Mouse (Mus musculus) kidney, postnatal 0 days (tissue): ENCODE measurements around the gene Med20. TPM values are rescaled to one million over a fixed set of nuclear protein-coding genes. Genes with fewer than 3 reads are reported as not detected.

Experiments
- ATAC-seq: fragments of 200-750 bp; cut with Nextera tagmentation; replicated peaks from 2 replicates; pipeline ENCODE4 v1.8.0; 2017; ENCODE audit warnings: low read depth, moderate number of reproducible peaks, moderate TSS enrichment, moderate library complexity; ENCODE audit not compliant: low FRiP score
- DNase-seq: peaks from one replicate; pipeline ENCODE4 v3.0.0-alpha.2; 2016; ENCODE audit warnings: low spot score
- H3K27ac ChIP-seq: fragments of 300-500 bp; sonication (generic); 2 replicates; pipeline ENCODE4 v1.5.1; 2014; ENCODE audit warnings: mild to moderate bottlenecking
- H3K27me3 ChIP-seq: fragments of 300-500 bp; sonication (generic); 2 replicates; pipeline ENCODE4 v1.6.1; 2014; ENCODE audit warnings: low read length, mixed read lengths; ENCODE audit not compliant: insufficient read depth
- H3K36me3 ChIP-seq: fragments of 300-500 bp; sonication (generic); 2 replicates; pipeline ENCODE4 v1.6.1; 2014; ENCODE audit warnings: low read length, mixed read lengths; ENCODE audit not compliant: insufficient read depth
- H3K4me1 ChIP-seq: fragments of 300-500 bp; sonication (generic); replicated peaks from 2 replicates; pipeline ENCODE4 v1.6.1; 2014; ENCODE audit warnings: antibody characterized with exemption, low read length, mixed read lengths; ENCODE audit not compliant: insufficient read depth
- H3K4me2 ChIP-seq: fragments of 300-500 bp; sonication (generic); 2 replicates; pipeline ENCODE4 v1.6.1; 2014; ENCODE audit warnings: mild to moderate bottlenecking, low read length, moderate library complexity, mixed read lengths
- H3K4me3 ChIP-seq: fragments of 300-500 bp; sonication (generic); replicated peaks from 2 replicates; pipeline ENCODE4 v1.5.1; 2014; ENCODE audit warnings: low read depth, low read length
- H3K9ac ChIP-seq: fragments of 300-500 bp; sonication (generic); 2 replicates; pipeline ENCODE4 v1.6.1; 2014; ENCODE audit warnings: low read depth, low read length
- H3K9me3 ChIP-seq: fragments of 300-500 bp; sonication (generic); replicated peaks from 2 replicates; pipeline ENCODE4 v1.6.1; 2016; ENCODE audit warnings: low read length, inconsistent platforms, mixed read lengths
- CTCF ChIP-seq: IDR thresholded peaks from 2 replicates; pipeline ENCODE4 v1.5.1; 2016; ENCODE audit warnings: antibody characterized with exemption, low read depth, mild to moderate bottlenecking, moderate library complexity
- WGBS: fragments of 180-500 bp; shearing (Covaris S2); extraction: QIAGEN DNeasy Blood & Tissue Kit; methylation state at CpG from one replicate; pipeline ENCODE4 v1.1.7; 2014; 5-methylcytosine and 5-hydroxymethylcytosine counted together
- polyA plus RNA-seq: library from polyadenylated mRNA; unstranded; fragments of >200 nt; fragmentation: Nextera tagmentation; extraction: Ambion mirVana; gene quantifications from 2 replicates; pipeline ENCODE4 v1.2.1, GENCODE M21; 2015

Gene Med20
- polyA plus RNA-seq, 1 experiment from 2014 or later, result 37.9 TPM

DNA sequence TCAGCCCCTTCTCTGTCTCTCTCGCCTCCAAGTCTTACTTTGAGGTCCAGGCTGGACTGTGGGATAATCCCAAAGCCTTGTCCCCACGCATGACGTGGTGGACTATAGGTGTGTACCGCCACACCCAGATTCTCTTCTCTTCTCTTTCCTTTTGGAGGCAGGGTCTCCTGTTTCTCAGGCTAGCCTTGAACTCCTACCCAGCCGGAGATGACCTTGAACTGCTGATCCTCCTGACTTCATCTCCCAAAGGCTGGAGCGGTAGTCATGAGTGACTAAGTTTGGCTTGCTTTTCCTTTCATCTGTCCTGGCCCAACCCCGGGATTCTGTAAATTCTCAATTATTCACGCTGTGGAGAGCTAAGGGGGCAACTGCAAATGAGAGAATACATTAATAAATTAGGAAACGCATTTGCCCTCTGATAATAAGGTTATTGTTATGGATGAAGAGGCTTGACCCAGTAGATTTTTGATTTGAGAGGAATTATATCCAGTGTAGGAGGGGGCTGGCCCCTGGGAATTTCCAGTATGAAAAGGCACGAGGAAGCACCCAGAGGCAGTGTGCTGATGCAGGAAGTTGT is 42.3 kb upstream of the Med20 start:
- 81% methylated on average over 10 of the region's 10 CpGs for WGBS
- H3K27me3 ChIP-seq, result no peaks in the 10 kb centered on the region

DNA sequence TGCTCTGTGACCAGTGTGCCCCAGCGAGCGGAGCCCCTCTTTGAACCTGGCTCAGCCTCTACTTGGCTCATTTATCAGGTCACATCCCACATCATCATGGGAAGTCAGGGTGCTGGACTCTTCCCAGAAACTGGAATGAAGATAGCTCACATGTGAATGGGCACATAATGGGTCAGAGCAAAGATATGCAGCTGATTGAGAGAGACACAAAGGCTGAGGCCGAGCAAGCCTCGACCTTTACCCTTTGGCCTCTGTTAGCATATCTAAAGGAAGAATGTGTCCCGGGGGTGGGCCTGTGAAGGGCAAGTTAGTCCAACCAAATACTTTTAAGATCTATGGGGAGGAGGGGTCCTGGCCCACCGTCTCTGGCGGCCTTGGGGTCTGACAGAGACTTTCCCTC is 39.8 kb upstream of the Med20 start:
- no peak overlapping the region for H3K9ac ChIP-seq
- H3K4me2 ChIP-seq, result no peak overlapping the region
- no peaks in the 10 kb centered on the region for H3K9me3 ChIP-seq
- no peak for ATAC-seq
- H3K27ac ChIP-seq, result no peak overlapping the region
- no peak overlapping the region for H3K4me3 ChIP-seq
- no peaks in the 10 kb centered on the region for H3K27me3 ChIP-seq
- WGBS, result 53% methylated on average over 7 of the region's 7 CpGs
- no peak for DNase-seq
- no peaks in the 10 kb centered on the region for H3K36me3 ChIP-seq
- no peak for TF ChIP-seq CTCF
- H3K4me1 ChIP-seq, result no peaks in the 10 kb centered on the region

More for the DNA sequence above, 42.3 kb upstream of the Med20 start:
- no peaks in the 10 kb centered on the region for H3K36me3 ChIP-seq
- no peak for DNase-seq
- no peak overlapping the region for H3K4me2 ChIP-seq
- no peak overlapping the region for H3K4me3 ChIP-seq
- H3K4me1 ChIP-seq, result no peaks in the 10 kb centered on the region
- H3K9me3 ChIP-seq, result no peaks in the 10 kb centered on the region
- ATAC-seq, result no peak
- no peak overlapping the region for H3K27ac ChIP-seq
- no peak overlapping the region for H3K9ac ChIP-seq
- TF ChIP-seq CTCF, result no peak

DNA sequence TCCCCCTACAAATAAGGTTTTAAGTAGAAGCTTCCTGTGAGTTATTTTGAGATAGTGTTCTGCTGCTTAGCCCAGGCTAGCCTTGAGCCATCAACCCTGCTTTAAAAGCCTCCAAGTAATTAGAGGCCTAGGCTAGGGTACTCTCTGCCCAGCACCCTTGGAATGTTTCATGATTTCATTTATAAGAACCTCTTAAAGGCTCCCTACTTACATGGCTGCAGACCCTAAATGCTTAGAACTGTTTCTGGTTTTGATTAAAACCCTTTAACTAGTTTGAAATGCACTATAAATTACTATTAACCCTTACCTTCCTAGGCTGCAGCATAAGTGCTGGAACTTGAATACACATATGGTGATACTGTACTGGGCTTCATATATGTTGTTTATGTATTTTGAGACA is 38.9 kb upstream of the Med20 start:
- TF ChIP-seq CTCF, result no peak

DNA sequence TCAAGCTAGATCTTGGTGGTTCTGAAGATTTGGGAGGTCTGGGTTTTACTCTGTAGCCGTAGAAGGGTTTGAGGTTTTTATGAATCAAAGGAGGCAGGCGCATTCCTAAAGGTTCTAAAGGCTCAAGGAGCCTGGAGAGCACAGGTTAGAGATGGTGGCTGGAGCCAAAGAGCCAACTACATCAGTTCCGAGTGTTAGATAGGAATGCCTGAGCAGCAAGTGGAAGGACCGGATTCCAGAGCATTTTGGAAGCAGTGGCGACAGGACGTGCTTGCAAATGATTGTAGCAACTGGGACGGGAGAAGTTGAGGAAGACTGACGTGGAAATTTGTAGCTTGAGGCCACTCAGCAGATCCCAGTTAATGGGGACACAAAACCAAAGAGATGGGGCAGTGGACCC is 37.4 kb upstream of the Med20 start:
- WGBS, result 68% methylated on average over 8 of the region's 8 CpGs
- no peak for TF ChIP-seq CTCF
- Histone ChIP-seq H3K27ac (no peak overlapping the region), H3K4me1 (no peaks in the 10 kb centered on the region), H3K9me3 (no peaks in the 10 kb centered on the region), H3K4me3 (no peak overlapping the region), H3K36me3 (no peaks in the 10 kb centered on the region), H3K27me3 (no peaks in the 10 kb centered on the region), H3K9ac (no peak overlapping the region), H3K4me2 (no peak overlapping the region)
- DNase-seq, result no peak
- no peak for ATAC-seq

More for the DNA sequence above, 38.9 kb upstream of the Med20 start:
- Histone ChIP-seq H3K9me3 (no peaks in the 10 kb centered on the region), H3K4me3 (no peak overlapping the region), H3K36me3 (no peaks in the 10 kb centered on the region), H3K27ac (no peak overlapping the region), H3K9ac (no peak overlapping the region), H3K27me3 (no peaks in the 10 kb centered on the region), H3K4me1 (no peaks in the 10 kb centered on the region), H3K4me2 (no peak overlapping the region)
- DNase-seq, result no peak
- ATAC-seq, result no peak

DNA sequence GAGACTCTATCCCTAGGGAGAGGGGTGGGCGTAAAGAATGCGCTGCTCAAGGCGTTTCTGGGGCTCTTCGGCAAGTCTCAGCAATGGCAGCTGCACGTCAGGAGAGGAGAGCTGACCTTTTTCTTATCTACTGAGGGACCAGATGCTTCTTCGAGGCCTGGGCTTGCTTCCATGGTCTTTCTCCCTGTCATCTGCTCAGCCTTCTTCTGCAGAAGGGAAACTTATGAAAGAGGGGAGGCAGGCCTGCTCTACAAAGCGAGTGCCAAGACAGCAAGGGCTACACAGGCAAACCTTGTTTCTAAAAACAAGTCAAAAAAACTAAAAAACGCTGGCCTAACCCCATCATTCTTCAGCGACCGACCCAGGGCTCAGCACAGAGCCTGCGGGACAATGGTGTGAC is 36.6 kb upstream of the Med20 start:
- H3K4me2 ChIP-seq, result no peak overlapping the region
- 76% methylated on average over 11 of the region's 11 CpGs for WGBS
- no peak overlapping the region for H3K4me3 ChIP-seq
- no peak overlapping the region for H3K27ac ChIP-seq
- DNase-seq (no peak), ATAC-seq (no peak)
- no peaks in the 10 kb centered on the region for H3K9me3 ChIP-seq
- H3K9ac ChIP-seq, result no peak overlapping the region
- H3K36me3 ChIP-seq, result no peaks in the 10 kb centered on the region
- no peak for TF ChIP-seq CTCF
- H3K27me3 ChIP-seq, result no peaks in the 10 kb centered on the region
- no peaks in the 10 kb centered on the region for H3K4me1 ChIP-seq

DNA sequence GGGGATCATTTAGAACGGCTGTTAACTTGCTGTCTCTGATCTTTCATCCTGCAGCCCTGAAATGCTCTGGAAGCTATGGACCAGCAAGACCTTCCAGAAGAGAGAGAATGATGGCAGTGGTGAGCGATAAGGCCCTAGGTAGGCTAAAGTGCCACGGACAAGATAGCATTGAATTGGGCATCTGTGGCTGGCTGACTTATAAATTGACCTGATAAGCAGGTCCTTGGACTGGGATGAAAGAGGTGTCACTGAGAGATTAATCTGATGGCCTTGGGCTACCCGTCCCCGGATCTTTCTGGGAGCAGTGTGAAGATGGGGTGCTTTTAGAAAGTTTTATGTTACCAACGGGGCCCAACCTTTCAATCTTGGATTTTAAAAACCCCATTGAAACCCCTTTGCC is 32.7 kb upstream of the Med20 start:
- Histone ChIP-seq H3K4me1 (no peaks in the 10 kb centered on the region), H3K4me3 (no peak overlapping the region), H3K9ac (no peak overlapping the region), H3K36me3 (no peaks in the 10 kb centered on the region), H3K4me2 (no peak overlapping the region), H3K9me3 (no peaks in the 10 kb centered on the region), H3K27ac (no peak overlapping the region), H3K27me3 (no peaks in the 10 kb centered on the region)
- TF ChIP-seq CTCF, result no peak
- DNase-seq (no peak), ATAC-seq (no peak)
- 76% methylated on average over 6 of the region's 6 CpGs for WGBS

DNA sequence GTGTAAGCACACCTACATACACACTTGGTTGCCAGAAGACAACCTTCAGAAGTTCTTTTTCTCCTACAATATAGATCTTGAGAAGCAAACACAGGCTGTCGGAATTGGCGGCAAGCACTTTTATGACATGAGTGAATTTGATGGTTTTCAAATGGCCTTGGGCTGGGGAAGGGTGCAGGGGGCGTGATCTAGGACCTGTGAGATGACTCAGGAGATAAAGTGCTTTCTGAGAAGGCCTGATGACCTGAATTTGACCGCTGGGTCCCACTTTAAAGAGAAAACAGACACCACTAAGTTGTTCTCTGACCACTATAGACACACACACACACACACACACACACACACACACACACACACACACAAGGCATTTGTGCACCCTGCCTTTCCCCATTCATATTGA is 30.4 kb upstream of the Med20 start:
- no peak overlapping the region for H3K9ac ChIP-seq
- ATAC-seq (no peak), DNase-seq (no peak)
- H3K36me3 ChIP-seq, result no peaks in the 10 kb centered on the region
- H3K27me3 ChIP-seq, result no peaks in the 10 kb centered on the region
- no peak overlapping the region for H3K27ac ChIP-seq
- H3K4me1 ChIP-seq, result no peaks in the 10 kb centered on the region
- H3K4me2 ChIP-seq, result no peak overlapping the region
- no peak overlapping the region for H3K4me3 ChIP-seq
- WGBS, result 81% methylated on average over 4 of the region's 4 CpGs
- no peak for TF ChIP-seq CTCF
- H3K9me3 ChIP-seq, result no peaks in the 10 kb centered on the region
